Mouse (Mus musculus): ENCODE data around the gene E130114P18Rik. TPM values are rescaled to one million over a fixed set of nuclear protein-coding genes. Genes with fewer than 3 reads are reported as not detected.

Gene E130114P18Rik
- polyA plus RNA-seq, 1 experiment from 2014 or later, result 0.60 TPM

DNA sequence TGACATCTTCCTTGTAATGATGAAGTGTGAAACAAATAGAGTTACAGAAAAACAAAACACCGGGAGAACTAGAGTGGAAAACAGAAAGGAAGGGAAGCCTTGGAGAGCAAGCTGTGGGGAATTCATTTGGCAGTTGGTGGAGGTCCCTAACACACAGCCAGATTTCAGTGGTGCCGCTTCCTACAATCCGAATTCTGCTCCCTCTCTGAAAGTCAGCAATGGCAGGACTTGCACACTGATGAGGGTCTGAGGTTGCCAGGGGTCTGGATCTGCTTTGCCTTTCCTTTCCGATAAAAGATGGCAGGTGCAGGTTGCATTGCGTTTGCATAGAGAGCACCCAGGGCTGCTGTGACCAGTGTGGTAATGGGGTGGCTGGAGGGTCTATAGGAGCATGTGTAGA, 18.1 kb upstream of the E130114P18Rik start:
- Histone ChIP-seq H3K27me3 (replicated peaks; ENCODE audit: control insufficient read depth, insufficient read depth, low read length) (0 out of 2 replicates have a peak, but pooled peaks cover 3% of the 10 kb centered on the region), H3K4me1 (replicated peaks; ENCODE audit: control insufficient read depth, insufficient read depth, low read length) (no peaks in the 10 kb centered on the region), H3K27ac (ENCODE audit: low read depth, low read length) (no peak overlapping the region), H3K4me3 (ENCODE audit: low read depth, low read length) (no peak overlapping the region), H3K4me2 (no peak overlapping the region), H3K36me3 (ENCODE audit: control insufficient read depth, insufficient read depth, low read length) (no peaks in the 10 kb centered on the region; the same call in 1 of the 2 replicates), H3K9me3 (ENCODE audit: control insufficient read depth, low read length) (no peaks in the 10 kb centered on the region), H3K9ac (ENCODE audit: low read depth, low read length) (no peak overlapping the region)
- DNase-seq (ENCODE audit: low spot score), result no peak
- ATAC-seq (replicated peaks; ENCODE audit: low FRiP score), result no peak
- WGBS, result 76% methylated on average over 5 of the region's 5 CpGs

GRCm38 (mm10) chr4:97794865-97795264, 17.0 kb upstream of the E130114P18Rik start:
- 75% methylated on average over 4 of the region's 4 CpGs for WGBS
- Histone ChIP-seq H3K4me2 (no peak overlapping the region), H3K9me3 (ENCODE audit: control insufficient read depth, low read length) (no peaks in the 10 kb centered on the region), H3K27ac (ENCODE audit: low read depth, low read length) (no peak overlapping the region), H3K4me3 (ENCODE audit: low read depth, low read length) (no peak overlapping the region), H3K4me1 (replicated peaks; ENCODE audit: control insufficient read depth, insufficient read depth, low read length) (no peaks in the 10 kb centered on the region), H3K27me3 (replicated peaks; ENCODE audit: control insufficient read depth, insufficient read depth, low read length) (0 out of 2 replicates have a peak, but pooled peaks cover 3% of the 10 kb centered on the region), H3K9ac (ENCODE audit: low read depth, low read length) (no peak overlapping the region), H3K36me3 (ENCODE audit: control insufficient read depth, insufficient read depth, low read length) (no peaks in the 10 kb centered on the region; the same call in 1 of the 2 replicates)
- no peak for ATAC-seq (replicated peaks; ENCODE audit: low FRiP score)
- DNase-seq (ENCODE audit: low spot score), result no peak

DNA sequence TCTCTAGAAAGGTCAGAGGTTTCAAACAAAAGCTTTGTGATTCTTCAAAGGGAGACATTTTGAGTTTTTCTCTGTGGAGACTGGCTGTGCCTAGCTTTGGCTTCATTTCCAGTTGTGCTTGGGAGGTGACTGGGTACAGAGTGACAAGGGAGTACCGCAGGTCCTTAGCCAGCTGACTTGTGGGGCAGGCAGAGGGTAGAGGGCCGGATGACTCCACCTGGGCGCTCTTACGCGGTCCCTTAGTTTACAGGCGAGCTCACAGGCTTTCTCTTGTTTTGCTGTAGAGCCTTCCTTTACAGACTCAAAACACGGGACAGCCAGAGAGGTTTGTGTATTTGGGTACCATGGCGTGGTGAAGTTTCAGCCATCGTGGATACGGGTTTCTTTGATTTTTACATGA, 16.1 kb upstream of the E130114P18Rik start:
- WGBS, result 88% methylated on average over 10 of the region's 10 CpGs
- no peak for DNase-seq (ENCODE audit: low spot score)
- no peaks in the 10 kb centered on the region for H3K36me3 ChIP-seq (ENCODE audit: control insufficient read depth, insufficient read depth, low read length)
- no peak overlapping the region for H3K9ac ChIP-seq (ENCODE audit: low read depth, low read length)
- peaks cover 3% of the 10 kb centered on the region; the same call in 1 of the 2 replicates for H3K27me3 ChIP-seq (replicated peaks; ENCODE audit: control insufficient read depth, insufficient read depth, low read length)
- H3K4me3 ChIP-seq (ENCODE audit: low read depth, low read length), result no peak overlapping the region
- no peak overlapping the region for H3K4me2 ChIP-seq
- ATAC-seq (replicated peaks; ENCODE audit: low FRiP score), result no peak
- no peaks in the 10 kb centered on the region for H3K4me1 ChIP-seq (replicated peaks; ENCODE audit: control insufficient read depth, insufficient read depth, low read length)
- H3K9me3 ChIP-seq (ENCODE audit: control insufficient read depth, low read length), result no peaks in the 10 kb centered on the region
- H3K27ac ChIP-seq (ENCODE audit: low read depth, low read length), result no peak overlapping the region

DNA sequence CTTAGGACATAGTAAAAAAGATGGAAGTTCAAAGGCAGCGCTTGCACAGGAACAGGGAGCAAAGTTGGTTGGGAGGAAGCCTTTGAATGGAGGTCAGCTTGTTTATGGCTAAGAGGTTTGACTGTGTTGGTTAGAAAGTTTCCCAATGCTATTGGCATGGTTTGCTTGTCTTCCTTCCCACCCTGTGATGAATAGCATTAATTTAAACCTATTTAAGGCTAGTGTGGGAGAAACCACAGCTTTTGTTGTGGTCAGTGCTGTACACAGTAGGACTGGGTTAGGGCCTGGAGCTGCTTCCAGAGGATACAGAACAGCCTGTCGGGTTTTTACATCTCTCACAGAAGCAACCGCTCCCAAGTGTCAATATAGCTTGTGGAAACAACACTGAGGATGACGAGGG, 10.7 kb upstream of the E130114P18Rik start:
- Histone ChIP-seq H3K4me3 (ENCODE audit: low read depth, low read length) (no peak overlapping the region), H3K27me3 (replicated peaks; ENCODE audit: control insufficient read depth, insufficient read depth, low read length) (peaks cover 9% of the 10 kb centered on the region; the same call in 1 of the 2 replicates), H3K9me3 (ENCODE audit: control insufficient read depth, low read length) (no peaks in the 10 kb centered on the region), H3K4me2 (no peak overlapping the region), H3K36me3 (ENCODE audit: control insufficient read depth, insufficient read depth, low read length) (no peaks in the 10 kb centered on the region; the same call in 1 of the 2 replicates), H3K4me1 (replicated peaks; ENCODE audit: control insufficient read depth, insufficient read depth, low read length) (no peaks in the 10 kb centered on the region), H3K9ac (ENCODE audit: low read depth, low read length) (no peak overlapping the region), H3K27ac (ENCODE audit: low read depth, low read length) (no peak overlapping the region)
- ATAC-seq (replicated peaks; ENCODE audit: low FRiP score) (no peak), DNase-seq (ENCODE audit: low spot score) (no peak)
- WGBS, result 77% methylated on average over 4 of the region's 4 CpGs

DNA sequence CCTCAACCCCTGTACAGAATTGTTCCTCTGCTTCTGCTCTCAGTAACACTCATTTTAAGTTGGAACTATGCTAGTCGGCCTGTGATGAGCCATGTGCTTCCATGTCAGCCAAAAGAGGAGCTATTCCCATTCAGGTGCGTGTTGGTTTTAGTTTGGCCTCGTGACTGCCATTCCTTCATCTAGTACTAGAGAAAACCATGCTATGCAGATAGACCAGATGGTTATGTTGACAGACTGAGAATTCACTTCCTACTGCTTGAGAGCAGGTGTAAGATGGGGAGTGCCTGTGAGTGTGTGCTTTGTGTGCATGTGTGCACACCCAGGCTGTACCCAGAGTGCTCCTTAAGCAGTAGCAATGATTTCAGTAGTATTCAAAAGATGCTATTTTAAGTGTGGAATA, 9.6 kb upstream of the E130114P18Rik start:
- ATAC-seq (replicated peaks; ENCODE audit: low FRiP score) (no peak), DNase-seq (ENCODE audit: low spot score) (no peak)
- Histone ChIP-seq H3K4me2 (no peak overlapping the region), H3K4me1 (replicated peaks; ENCODE audit: control insufficient read depth, insufficient read depth, low read length) (no peaks in the 10 kb centered on the region), H3K9me3 (ENCODE audit: control insufficient read depth, low read length) (no peaks in the 10 kb centered on the region), H3K36me3 (ENCODE audit: control insufficient read depth, insufficient read depth, low read length) (no peaks in the 10 kb centered on the region; the same call in 1 of the 2 replicates), H3K4me3 (ENCODE audit: low read depth, low read length) (no peak overlapping the region), H3K9ac (ENCODE audit: low read depth, low read length) (no peak overlapping the region), H3K27ac (ENCODE audit: low read depth, low read length) (no peak overlapping the region), H3K27me3 (replicated peaks; ENCODE audit: control insufficient read depth, insufficient read depth, low read length) (peaks cover 9% of the 10 kb centered on the region; the same call in 1 of the 2 replicates)
- 85% methylated on average over 3 of the region's 3 CpGs for WGBS

GRCm38 (mm10) chr4:97786571-97786970, 8.7 kb upstream of the E130114P18Rik start:
- Histone ChIP-seq H3K4me1 (replicated peaks; ENCODE audit: control insufficient read depth, insufficient read depth, low read length) (no peaks in the 10 kb centered on the region), H3K4me3 (ENCODE audit: low read depth, low read length) (no peak overlapping the region), H3K36me3 (ENCODE audit: control insufficient read depth, insufficient read depth, low read length) (no peaks in the 10 kb centered on the region; the same call in 1 of the 2 replicates), H3K4me2 (no peak overlapping the region), H3K9me3 (ENCODE audit: control insufficient read depth, low read length) (no peaks in the 10 kb centered on the region), H3K9ac (ENCODE audit: low read depth, low read length) (no peak overlapping the region), H3K27ac (ENCODE audit: low read depth, low read length) (no peak overlapping the region), H3K27me3 (replicated peaks; ENCODE audit: control insufficient read depth, insufficient read depth, low read length) (peaks cover 9% of the 10 kb centered on the region; the same call in 1 of the 2 replicates)
- DNase-seq (ENCODE audit: low spot score), result no peak
- no peak for ATAC-seq (replicated peaks; ENCODE audit: low FRiP score)
- 65% methylated on average over 8 of the region's 8 CpGs for WGBS

GRCm38 (mm10) chr4:97785547-97786271, 7.8 kb upstream of the E130114P18Rik start:
- Histone ChIP-seq H3K36me3 (ENCODE audit: control insufficient read depth, insufficient read depth, low read length) (no peaks in the 10 kb centered on the region; the same call in 1 of the 2 replicates), H3K4me3 (ENCODE audit: low read depth, low read length) (no peak overlapping the region), H3K27me3 (replicated peaks; ENCODE audit: control insufficient read depth, insufficient read depth, low read length) (peaks cover 9% of the 10 kb centered on the region; the same call in 1 of the 2 replicates), H3K4me2 (no peak overlapping the region), H3K27ac (ENCODE audit: low read depth, low read length) (no peak overlapping the region), H3K9ac (ENCODE audit: low read depth, low read length) (no peak overlapping the region), H3K9me3 (ENCODE audit: control insufficient read depth, low read length) (no peaks in the 10 kb centered on the region), H3K4me1 (replicated peaks; ENCODE audit: control insufficient read depth, insufficient read depth, low read length) (no peaks in the 10 kb centered on the region)
- DNase-seq (ENCODE audit: low spot score), result no peak
- ATAC-seq (replicated peaks; ENCODE audit: low FRiP score), result no peak
- 90% methylated on average over 8 of the region's 8 CpGs for WGBS

DNA sequence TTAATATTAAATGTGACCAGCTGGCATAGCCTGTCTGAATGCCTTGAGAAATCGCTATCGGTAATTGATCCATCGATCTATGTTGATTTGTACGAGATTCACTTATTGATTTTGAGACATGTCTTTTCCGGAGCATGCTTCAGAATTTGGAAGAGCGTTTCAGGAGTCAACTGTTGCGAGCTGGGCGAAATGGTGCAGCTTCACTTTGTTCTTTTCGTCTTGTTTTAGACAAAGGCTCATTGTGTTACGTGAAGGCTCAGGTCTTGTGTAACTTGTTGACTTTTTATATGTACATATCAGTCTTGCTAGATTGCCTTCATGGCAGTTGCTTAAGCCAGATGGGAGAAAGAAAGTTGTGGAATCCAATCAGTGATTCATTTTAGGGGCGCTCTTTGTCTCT, 6.4 kb upstream of the E130114P18Rik start:
- ATAC-seq (replicated peaks; ENCODE audit: low FRiP score), result no peak
- no peak for DNase-seq (ENCODE audit: low spot score)
- Histone ChIP-seq H3K36me3 (ENCODE audit: control insufficient read depth, insufficient read depth, low read length) (no peaks in the 10 kb centered on the region; the same call in 1 of the 2 replicates), H3K4me1 (replicated peaks; ENCODE audit: control insufficient read depth, insufficient read depth, low read length) (no peaks in the 10 kb centered on the region), H3K9me3 (ENCODE audit: control insufficient read depth, low read length) (no peaks in the 10 kb centered on the region), H3K27ac (ENCODE audit: low read depth, low read length) (no peak overlapping the region), H3K27me3 (replicated peaks; ENCODE audit: control insufficient read depth, insufficient read depth, low read length) (peaks cover 17% of the 10 kb centered on the region), H3K4me3 (ENCODE audit: low read depth, low read length) (no peak overlapping the region), H3K9ac (ENCODE audit: low read depth, low read length) (no peak overlapping the region), H3K4me2 (no peak overlapping the region)
- 89% methylated on average over 11 of the region's 11 CpGs for WGBS
